Mouse (Mus musculus) kidney, postnatal 36 days (tissue): ENCODE results near the gene Styxl1.
A peak's percentile ranks its signal among the peaks of the same experiment; 100 is the strongest.

ENCODE experiments used
- DNase-seq, 2 experiments: peaks; one replicate each; pipeline ENCODE4 v3.0.0; 2021 to 2022; ENCODE audit warnings: mixed read lengths in 2 of 2

Styxl1 gene

DNA sequence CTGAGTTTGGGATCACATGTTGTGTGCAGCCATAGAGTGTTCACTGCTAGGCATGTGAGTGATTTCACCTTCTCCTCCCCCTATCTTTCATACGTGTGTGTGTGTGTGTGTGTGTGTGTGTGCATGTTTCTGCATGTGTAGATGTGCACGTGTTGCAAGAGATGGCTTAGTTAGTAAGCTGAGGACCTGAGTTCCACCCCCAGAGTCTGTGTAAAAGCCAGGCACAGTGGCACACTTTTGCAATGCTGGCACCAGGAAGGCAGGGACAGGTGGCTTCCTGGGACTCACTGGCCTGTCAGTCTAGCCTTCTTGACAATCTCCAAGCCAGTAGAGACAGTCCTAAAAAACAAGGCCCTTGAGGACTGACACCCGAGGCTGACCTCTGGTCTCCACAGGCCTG, 13.2 kb downstream of the Styxl1 start:
- no peak for DNase-seq

- DNase-seq = peak; percentile 63 to 85
Observed at GRCm38 (mm10) chr5:135763526-135763925, 14.7 kb downstream of the Styxl1 start.

- DNase-seq = no peak
Observed at GRCm38 (mm10) chr5:135761881-135762280, 16.3 kb downstream of the Styxl1 start.

- no peak for DNase-seq
Observed at GRCm38 (mm10) chr5:135751595-135751994, 26.6 kb downstream of the Styxl1 start.

DNA sequence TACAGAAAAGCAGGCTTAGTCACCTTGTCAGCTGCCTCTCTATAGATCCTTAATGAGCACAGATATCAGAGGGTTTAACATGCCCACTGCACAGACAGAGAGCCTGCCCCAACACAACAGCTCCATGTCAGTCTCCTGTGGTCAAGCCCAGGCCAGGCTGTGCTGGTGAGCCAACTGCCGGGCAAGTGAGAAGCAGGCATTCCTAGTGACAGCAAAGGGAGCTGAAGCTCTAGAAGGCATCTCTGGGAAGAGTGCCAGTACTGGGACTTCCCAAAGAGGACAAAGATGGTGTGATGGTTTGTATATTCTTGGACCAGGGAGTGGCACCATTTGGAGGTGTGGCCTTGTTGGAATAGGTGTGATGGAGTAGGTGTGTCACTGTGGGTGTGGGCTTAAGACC, 27.1 kb downstream of the Styxl1 start:
- no peak for DNase-seq

GRCm38 (mm10) chr5:135744742-135745141, 33.4 kb downstream of the Styxl1 start:
- no peak for DNase-seq

DNA sequence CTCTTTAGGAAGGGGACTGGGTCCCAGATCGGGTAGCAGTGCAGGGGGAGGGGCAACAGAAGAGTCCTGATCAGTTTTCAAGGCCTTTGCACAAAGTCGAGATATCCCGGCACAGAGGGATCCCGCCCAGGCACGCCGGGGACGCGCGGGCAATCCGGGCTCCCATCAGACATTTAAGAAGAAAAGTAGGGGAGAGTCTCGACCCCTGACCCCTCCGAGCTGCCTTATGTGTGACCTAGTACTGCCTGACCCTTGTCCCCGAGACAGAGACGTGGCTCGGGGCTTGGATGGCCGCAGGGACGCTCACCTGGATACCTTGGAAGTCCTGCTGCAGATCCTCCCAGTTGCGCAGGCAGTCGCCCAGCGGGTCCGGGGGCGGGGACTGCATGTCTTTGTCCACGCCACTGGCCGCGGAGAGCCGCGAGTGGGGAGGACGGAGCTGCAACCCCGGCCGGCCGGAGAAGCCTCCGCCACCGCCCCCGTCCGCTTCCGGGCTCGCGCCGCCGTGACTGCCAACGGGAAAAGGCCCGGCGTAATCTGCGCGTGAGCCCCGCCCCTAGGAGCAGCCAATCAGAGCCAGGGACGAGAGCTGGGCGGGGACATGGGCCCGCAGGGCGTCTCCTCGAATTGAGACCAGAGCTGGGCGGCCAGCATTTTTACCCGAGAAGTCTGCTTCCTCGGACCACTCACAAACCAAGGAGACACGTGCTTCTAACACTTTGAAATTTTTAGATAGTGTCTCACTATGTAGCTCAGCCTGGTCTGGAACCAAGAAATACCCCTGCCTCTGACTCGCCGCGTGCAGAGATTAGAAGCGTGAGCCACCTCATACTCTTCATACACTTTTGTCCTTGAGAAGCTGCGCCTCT, 34.2 kb downstream of the Styxl1 start, which contains the start of gene Tmem120a:
TSS of gene Tmem120a (minus strand) at position 708 of the 869 bp plus-strand sequence.
- DNase-seq = peak; percentile 98

- DNase-seq = peak; percentile 70 to 75
Observed at GRCm38 (mm10) chr5:135742941-135743740, 35.0 kb downstream of the Styxl1 start.

- peak; percentile 78 to 80 for DNase-seq
Observed at GRCm38 (mm10) chr5:135742156-135742555, 36.0 kb downstream of the Styxl1 start.

DNA sequence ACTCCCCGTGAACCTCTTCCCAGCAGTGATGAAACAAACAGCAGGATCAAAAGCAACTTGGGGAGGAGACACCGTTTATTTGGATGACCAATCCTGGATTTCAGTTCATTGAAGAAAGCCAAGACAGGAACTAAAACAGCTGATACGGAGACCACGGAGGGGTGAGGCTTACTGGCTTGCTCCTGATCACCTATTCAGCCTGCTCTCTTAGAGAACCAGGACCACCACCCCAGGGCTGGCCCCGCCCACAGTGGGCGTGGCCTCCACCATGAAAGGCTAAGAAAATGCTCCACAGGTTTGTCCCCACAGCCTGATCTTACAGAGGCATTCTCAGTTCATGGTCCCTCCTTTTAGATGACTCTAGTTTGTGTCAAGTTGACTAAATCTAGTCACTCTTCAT, 39.9 kb downstream of the Styxl1 start:
- DNase-seq = no peak

DNA sequence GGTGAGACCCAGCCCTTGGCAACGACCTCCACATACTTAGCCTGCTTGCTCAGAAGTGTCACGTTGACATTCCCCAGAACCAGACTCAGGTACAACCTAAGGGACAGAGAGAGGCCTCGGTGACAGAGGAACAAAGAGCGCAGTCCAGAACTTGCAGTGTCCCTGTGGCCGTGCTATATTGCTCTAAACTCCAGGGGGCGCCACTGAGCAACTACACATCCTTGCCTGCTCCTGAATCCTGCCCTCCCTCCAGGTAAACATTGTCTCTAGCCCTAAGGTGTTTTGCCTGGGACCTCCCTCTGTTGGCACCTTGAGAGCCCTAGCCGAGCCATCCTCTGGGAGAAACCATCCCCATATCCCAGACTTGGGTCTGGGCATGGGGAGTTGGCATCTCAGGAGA, 41.0 kb downstream of the Styxl1 start:
- DNase-seq = peak in 1 of 2 experiments; percentile 63

DNA sequence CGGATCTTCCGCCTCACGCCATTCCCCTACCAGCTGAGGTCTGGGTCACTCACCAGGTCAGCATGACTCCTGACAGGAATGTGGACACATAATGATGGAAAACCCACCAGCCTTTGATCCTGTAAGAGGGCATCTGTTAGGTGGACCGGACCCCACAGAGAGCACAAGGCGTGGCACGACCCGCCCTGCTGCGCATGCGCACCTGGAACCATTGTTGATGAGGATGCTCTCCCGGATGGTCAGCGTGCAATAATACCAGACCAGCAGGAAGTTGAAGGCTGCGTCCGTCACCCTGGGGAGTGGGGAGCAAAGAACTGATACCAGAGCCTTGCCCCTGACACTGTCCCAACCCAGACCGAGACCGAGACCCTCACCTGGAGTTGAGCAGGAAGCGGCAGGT, 41.6 kb downstream of the Styxl1 start:
- DNase-seq = no peak

DNA sequence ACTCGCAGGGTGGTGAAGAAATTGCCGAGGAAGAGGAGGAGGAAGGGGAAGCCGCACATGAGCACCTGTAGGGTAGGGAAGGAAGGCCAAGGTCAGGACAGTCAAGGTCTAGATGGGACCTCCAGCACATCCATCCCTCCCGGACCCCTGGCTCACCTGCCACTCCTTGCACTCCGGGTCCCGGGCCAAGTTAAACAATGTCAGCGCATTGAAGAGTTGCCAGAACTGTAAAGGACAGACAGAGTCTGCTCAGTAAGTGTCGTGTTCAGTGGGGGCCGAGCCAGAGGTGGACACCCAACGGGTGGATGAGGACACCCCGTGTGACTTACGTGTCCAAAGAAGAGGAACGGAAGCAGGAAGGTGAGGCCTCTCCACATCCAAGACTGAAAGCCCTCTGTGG, 42.4 kb downstream of the Styxl1 start:
- peak in 1 of 2 experiments; percentile 48 for DNase-seq

DNA sequence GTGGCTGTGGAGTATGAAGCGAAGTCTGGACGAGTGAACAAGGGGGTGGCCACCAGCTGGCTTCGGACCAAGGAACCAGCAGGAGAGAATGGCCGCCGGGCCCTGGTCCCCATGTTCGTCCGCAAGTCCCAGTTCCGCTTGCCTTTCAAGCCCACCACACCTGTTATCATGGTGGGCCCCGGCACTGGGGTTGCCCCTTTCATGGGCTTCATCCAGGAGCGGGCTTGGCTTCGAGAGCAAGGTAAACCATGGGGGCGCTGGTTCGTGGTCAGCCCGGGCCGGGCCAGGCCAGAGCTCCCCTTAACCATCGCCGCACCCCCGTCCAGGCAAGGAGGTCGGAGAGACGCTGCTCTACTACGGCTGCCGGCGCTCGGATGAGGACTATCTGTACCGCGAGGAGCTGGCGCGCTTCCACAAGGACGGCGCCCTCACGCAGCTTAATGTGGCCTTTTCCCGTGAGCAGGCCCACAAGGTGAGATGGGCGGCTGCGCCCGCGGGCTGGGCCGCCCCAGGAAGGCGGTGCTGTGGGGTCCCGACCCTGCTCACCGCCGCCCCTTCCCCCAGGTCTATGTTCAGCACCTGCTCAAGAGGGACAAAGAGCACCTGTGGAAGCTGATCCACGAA, 44.0 kb downstream of the Styxl1 start:
- peak in 1 of 2 experiments; percentile 52 for DNase-seq

DNA sequence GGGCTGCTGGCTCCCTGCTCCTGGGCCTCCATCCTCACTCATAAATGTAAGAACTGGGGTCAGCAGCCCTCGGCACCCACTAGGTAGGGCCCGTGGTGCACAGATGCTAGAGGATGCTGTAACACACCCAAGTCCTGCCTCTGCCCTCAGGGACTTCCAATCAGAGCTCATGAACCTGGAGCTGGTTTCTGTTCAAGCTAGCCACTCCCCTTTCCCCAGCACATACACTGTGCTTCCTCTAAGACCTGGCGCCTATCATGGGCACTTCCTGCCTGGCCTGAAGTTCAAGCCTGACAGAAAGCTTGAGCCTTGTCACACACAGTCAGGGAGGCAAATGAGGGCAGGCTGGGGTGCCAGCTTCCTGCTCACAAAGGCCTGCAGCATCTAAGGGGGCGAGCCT, 45.1 kb downstream of the Styxl1 start:
- no peak for DNase-seq

DNA sequence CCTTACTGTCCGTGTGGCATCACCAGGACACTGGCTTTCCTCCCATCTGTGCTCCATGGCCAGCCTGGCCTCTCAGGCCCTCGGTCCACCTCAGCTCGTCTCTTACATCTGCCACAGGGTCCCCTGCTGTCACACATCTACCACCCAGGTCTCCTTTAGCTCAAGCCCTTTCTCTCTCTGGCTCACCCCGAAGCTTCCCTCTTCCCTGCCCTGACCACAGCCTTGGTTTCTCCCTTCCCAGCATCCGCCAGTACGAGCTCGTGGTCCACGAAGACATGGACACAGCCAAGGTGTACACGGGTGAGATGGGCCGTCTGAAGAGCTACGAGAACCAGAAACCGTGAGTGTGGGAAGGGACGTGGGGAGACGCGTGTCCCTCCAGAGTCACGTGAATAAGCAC, 46.9 kb downstream of the Styxl1 start:
- no peak for DNase-seq

DNA sequence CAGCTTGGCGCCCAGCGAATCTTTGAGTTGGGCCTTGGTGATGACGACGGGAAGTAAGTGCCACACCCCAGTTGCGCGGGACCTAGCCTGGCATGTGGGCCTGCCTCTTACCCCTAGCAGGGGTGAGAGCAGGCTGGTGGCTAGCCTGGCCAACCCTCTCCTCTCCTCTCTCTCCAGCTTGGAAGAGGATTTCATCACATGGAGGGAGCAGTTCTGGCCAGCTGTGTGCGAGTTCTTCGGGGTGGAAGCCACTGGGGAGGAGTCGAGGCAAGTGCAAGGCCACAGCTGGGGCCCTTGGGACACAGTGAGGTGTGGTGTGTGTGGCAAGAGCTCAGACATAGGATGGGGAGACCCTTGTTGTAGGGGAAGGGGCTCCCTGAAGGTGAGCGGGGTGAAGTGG, 47.3 kb downstream of the Styxl1 start:
- DNase-seq = no peak

- no peak for DNase-seq
Observed at GRCm38 (mm10) chr5:135730278-135730677, 47.9 kb downstream of the Styxl1 start.

DNA sequence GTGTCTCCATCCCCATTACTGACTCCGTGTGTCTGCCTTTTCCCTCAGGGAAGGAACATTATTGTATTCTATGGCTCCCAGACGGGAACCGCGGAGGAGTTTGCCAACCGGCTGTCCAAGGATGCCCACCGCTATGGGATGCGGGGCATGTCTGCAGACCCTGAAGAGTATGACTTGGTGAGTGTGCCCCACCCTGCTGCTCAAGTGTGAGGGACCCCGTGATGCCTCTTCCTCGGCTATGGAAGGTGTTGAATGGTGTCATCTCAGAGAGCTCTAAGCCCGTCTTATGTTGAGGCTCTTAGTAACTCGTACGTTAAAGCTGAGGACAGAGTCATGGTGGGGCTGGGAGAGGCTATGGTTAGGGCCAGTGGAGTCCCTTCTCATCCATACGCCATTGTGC, 48.8 kb downstream of the Styxl1 start:
- no peak for DNase-seq

- DNase-seq = no peak
Observed at GRCm38 (mm10) chr5:135728361-135728760, 49.8 kb downstream of the Styxl1 start.

DNA sequence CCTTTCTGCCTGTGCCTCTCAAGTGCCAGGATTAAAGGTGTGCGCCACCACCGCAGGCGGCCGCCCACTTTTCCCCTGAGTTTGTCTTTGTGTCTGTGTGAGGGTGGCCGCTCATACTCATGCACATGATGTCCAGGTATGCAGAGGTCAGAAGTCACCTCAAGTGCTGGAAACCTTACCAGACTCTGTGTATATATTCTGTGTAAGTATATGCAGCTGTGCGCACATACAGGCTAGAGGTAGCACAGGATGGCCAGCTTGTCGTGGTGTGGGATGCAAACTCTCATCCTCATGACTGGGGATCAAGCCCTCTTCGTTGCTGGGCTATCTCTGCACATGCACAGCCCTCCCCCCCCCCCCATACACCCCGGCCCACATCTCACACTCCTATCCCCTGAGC, 50.3 kb downstream of the Styxl1 start:
- DNase-seq = no peak

DNA sequence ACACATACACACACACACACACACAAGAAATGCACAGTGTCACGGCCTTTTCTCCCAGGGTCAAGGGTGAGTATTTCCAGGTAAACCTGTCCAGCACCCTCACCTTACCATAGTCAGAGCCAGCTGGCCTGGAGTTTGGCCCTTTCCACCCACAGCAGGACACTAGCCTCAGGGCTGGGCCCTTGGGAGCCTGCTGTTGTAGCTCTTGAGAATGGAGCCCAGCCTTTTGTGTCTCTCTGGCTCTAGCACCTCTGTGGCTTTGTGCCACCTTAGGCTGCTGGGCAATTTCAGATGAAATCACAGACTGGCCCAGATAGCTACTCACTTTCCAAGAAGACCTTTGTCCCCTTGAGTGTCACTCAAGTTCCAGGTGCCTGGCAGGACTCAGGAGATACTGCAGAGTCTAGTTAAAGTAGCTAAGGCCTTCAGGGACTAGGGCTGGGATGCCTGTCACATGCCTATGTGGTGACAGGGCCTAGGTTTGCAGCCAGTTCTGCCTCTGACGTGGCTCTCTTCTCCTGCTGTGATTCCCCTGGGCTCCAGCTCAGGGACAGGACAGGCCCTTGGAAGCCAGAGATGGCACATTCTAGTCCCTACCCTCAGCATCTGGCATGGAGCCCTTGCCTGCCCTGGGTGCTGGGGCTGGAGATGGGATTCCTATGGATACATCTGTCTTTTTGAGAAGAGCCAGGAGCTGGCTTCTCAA, 51.4 kb downstream of the Styxl1 start:
- DNase-seq = peak; percentile 53 to 64

GRCm38 (mm10) chr5:135725991-135726390, 52.2 kb downstream of the Styxl1 start:
- no peak for DNase-seq
